Mouse (Mus musculus) stomach, postnatal 0 days (tissue): ENCODE measurements at regions not wholly inside any gene's neighbourhood (a gene's known extent, or its start where the extent isn't known, plus 50 kb on each side); places are given as distances from the start of the nearest gene placed in this dataset.

Experiments
- CTCF ChIP-seq: IDR thresholded peaks from 2 replicates; pipeline ENCODE4 v1.5.1; 2016; ENCODE audit warnings: antibody characterized with exemption, low read depth, mild to moderate bottlenecking, moderate library complexity
- EP300 ChIP-seq: optimal IDR thresholded peaks from 2 replicates; pipeline ENCODE3; 2016; ENCODE audit warnings: antibody characterized with exemption

- TF ChIP-seq CTCF: no peak
- TF ChIP-seq EP300: no peak
Measured at GRCm38 (mm10) chr10:20843277-20843676, 109.1 kb upstream of the Ahi1 start.
